Mouse (Mus musculus) small intestine, adult 2 months (tissue): ENCODE results near the gene Tmem30c. TPM values are rescaled to one million over a fixed set of nuclear protein-coding genes. Genes with fewer than 3 reads are reported as not detected.

Experiments used
- H3K27ac ChIP-seq: fragments of 200-500 bp; 2 replicates; pipeline ENCODE4 v1.5.1; 2012; ENCODE audit warnings: low read depth, low read length, control low read depth, inconsistent platforms; ENCODE audit not compliant: insufficient read depth
- H3K27me3 ChIP-seq: fragments of 200-500 bp; 2 replicates; pipeline ENCODE4 v1.6.1; 2012; ENCODE audit warnings: mild to moderate bottlenecking, moderate library complexity, low read length, inconsistent platforms; ENCODE audit not compliant: control insufficient read depth, insufficient read depth
- H3K36me3 ChIP-seq: fragments of 200-500 bp; 2 replicates; pipeline ENCODE4 v1.6.1; 2012; ENCODE audit warnings: mild to moderate bottlenecking, low read length, control low read depth, inconsistent platforms; ENCODE audit not compliant: control insufficient read depth, insufficient read depth
- H3K4me1 ChIP-seq: fragments of 200-500 bp; 2 replicates; pipeline ENCODE4 v1.6.1; 2012; ENCODE audit warnings: low read length, inconsistent platforms, mixed read lengths; ENCODE audit not compliant: control insufficient read depth, insufficient read depth, insufficient read length
- H3K4me3 ChIP-seq: fragments of 200-500 bp; 2 replicates; pipeline ENCODE4 v1.5.1; 2012; ENCODE audit warnings: low read depth, mild to moderate bottlenecking, control low read depth, inconsistent platforms, low read length, moderate library complexity
- CTCF ChIP-seq: fragments of 200-500 bp; IDR thresholded peaks from 2 replicates; pipeline ENCODE4 v1.5.1; 2012; ENCODE audit warnings: low read depth, mild to moderate bottlenecking, control low read depth, inconsistent platforms, low read length, moderate library complexity, mixed read lengths; ENCODE audit not compliant: insufficient replicate concordance, insufficient read length; ENCODE audit errors: extremely low read depth
- POLR2A ChIP-seq: fragments of 200-500 bp; IDR thresholded peaks from 2 replicates; pipeline ENCODE4 v1.6.1; 2012; ENCODE audit warnings: low read depth, mild to moderate bottlenecking, control low read depth, inconsistent platforms, low read length, moderate library complexity
- WGBS: fragments of 180-500 bp; shearing (Covaris S2); methylation state at CpG from one replicate; pipeline ENCODE4 v1.1.7; 2018; 5-methylcytosine and 5-hydroxymethylcytosine counted together
- polyA plus RNA-seq: library from polyadenylated mRNA; depleted of rRNA; stranded (reverse); fragments of >200 nt; gene quantifications from 2 replicates; pipeline ENCODE4 v1.2.3, GENCODE M21; 2012; rRNA removed

The Tmem30c gene
- polyA plus RNA-seq, 1 experiment = not detected

GRCm38 (mm10) chr16:57220361-57220760 is 72.3 kb downstream of the Tmem30c start:
- Histone ChIP-seq H3K27ac (no peak overlapping the region), H3K27me3 (no peaks in the 10 kb centered on the region), H3K4me3 (no peak overlapping the region), H3K36me3 (peaks cover 7% of the 10 kb centered on the region), H3K4me1 (no peaks in the 10 kb centered on the region)
- TF ChIP-seq POLR2A = no peak
- no peak for TF ChIP-seq CTCF
- WGBS = 96% methylated on average over 6 of the region's 6 CpGs

Other genes starting within 250 kb of the Tmem30c start
- 0.08 TPM in 1 of 2 replicates, not detected in the other for gene Tmem45a2, start 221.5 kb downstream of the Tmem30c start, polyA plus RNA-seq
- 8.5 and 9.0 TPM in 2 replicates for gene Tomm70a, start 171.2 kb downstream of the Tmem30c start, polyA plus RNA-seq
- 7.9 and 9.8 TPM in 2 replicates for gene Nit2, start 125.5 kb downstream of the Tmem30c start, polyA plus RNA-seq
- 5.5 and 9.4 TPM in 2 replicates for gene Tbc1d23, start 61.4 kb downstream of the Tmem30c start, polyA plus RNA-seq
- gene Filip1l, start 60.2 kb upstream of the Tmem30c start, polyA plus RNA-seq = 2.2 and 3.2 TPM in 2 replicates